Mouse (Mus musculus) urinary bladder, postnatal 25 days (tissue): ENCODE results near the gene Gm11127.
"Not testable (repeated sequence)": the region's sequence is repeated elsewhere in the genome, so short reads cannot be mapped to it uniquely, and the experiment has no call there.

Experiments
- DNase-seq: peaks from one replicate; pipeline ENCODE4 v3.0.0; 2022; ENCODE audit warnings: low spot score

Gene Gm11127

DNA sequence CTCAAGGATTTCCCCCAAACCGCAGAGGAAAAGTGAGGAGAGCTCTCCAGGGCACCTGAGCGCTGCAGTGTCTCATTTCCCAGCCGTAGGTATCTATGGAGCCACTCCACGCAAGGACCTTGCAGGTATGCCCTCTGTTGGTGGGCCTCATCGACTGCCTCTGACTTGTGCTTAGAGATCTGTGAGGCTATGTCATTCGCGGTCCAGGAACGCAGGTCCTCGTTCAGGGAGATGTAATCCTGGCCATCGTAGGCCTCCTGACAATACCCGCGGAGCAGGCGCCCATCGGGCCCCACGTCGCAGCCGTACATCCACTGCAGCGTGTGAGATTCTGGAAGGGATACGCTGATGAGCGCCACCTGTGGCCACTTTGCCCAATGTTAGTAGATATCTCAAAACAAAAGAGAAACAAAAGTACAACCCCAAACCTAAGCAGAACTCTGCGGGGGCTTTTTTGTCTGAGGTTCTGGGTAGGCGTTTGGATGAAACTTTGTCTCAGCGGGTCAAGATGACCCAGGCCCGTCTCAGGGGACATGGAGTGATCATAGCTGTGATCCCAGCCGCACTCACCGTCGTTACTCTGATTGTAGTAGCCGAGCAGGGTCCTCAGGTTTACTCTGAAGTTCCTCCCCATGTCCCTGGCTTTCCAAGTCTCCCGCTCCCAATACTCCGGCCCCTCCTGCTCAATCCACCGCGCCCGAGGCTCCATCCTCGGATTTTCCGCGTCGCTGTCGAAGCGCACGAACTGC lies 26.4 kb downstream of the Gm11127 start:
- not testable (repeated sequence) for DNase-seq

DNA sequence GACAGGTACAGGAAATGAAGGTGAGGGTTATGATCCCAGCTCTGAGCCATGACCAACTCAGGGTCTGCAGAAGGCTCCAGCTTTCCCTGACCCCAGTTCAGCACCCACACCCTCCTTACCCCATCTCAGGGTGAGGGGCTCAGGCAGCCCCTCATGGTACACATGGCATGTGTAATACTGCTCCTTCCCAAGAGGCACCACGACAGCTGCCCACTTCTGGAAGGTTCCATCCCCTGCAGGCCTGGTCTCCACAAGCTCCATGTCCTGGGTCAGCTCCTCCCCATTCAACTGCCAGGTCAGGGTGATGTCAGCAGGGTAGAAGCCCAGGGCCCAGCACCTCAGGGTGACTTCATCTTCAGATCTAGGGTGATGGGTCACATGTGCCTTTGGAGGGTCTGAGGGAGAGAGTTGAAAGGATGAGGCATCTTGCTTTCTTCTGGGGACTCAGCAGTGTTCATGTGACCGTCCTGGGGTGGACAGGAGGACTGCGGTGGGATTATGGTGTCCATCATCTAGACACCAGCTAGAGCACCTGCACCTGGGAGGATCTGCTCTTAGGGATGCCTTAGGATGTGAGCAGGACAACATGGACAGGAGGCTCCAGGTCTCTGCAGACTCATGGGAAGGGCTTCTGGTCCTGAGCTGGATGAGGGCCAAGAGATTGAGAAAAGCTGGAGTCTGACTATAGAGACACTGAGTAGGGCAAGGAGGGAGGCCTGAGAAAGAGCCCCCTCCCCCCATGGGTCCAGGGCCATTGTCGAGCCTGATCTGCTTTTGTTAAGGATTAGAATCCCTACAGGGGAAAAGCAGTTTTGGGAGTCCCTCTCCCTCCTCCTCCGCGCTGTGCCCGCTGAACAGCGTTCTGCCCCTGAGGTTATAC lies 27.2 kb downstream of the Gm11127 start:
- DNase-seq: not testable (repeated sequence)

DNA sequence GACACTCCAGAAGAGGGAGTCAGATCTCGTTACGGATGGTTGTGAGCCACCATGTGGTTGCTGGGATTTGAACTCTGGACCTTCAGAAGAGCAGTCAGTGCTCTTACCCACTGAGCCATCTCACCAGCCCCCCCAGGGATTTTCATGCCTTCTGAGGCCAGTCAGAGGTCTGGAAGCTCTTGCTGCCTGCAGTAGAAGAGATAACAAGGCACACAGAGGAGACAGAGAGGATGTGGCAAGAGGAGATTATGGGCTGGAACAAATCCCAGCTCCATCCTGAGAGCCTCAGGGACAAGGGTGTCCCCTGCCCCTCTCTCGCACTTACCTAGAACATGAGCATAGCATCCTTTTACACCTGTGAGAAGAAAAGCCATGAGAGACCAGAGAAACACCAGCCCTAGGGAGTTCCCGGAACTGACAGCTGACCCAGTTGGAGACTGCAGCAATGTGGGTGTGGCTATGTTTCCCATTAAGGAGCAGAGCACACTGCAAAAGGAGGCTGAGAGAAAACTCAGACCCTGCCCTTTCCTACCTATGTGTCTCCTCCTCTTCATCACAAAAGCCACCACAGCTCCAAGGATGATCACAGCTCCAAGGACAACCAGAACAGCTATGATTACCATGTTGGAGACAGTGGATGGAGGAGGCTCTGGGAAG lies 28.0 kb downstream of the Gm11127 start:
- not testable (repeated sequence) for DNase-seq

GRCm38 (mm10) chr17:36028879-36029619 lies 29.1 kb downstream of the Gm11127 start:
- no peak for DNase-seq

DNA sequence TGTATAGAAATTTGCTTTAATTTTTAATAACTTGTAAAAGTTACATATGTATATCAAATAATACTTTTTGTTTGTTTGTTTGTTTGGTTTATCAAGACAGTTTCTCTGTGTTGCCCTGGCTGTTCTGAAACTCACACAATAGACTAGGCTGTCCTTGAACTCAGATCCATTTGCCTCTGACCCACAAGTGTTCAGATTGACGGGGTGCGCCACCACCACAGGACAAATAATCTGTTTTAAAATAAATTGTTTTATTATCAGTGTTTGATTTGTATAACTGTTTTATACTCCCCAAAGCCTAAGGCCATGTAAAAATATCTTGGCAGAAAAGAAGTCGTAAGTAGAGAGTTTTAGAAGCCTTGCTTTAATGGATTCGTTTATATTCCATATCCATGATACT lies 30.5 kb downstream of the Gm11127 start:
- no peak for DNase-seq

- no peak for DNase-seq
These were observed 32.3 kb downstream of the Gm11127 start for GRCm38 (mm10) chr17:36025901-36026300.

GRCm38 (mm10) chr17:36025197-36025596 lies 33.0 kb downstream of the Gm11127 start:
- DNase-seq: no peak

DNA sequence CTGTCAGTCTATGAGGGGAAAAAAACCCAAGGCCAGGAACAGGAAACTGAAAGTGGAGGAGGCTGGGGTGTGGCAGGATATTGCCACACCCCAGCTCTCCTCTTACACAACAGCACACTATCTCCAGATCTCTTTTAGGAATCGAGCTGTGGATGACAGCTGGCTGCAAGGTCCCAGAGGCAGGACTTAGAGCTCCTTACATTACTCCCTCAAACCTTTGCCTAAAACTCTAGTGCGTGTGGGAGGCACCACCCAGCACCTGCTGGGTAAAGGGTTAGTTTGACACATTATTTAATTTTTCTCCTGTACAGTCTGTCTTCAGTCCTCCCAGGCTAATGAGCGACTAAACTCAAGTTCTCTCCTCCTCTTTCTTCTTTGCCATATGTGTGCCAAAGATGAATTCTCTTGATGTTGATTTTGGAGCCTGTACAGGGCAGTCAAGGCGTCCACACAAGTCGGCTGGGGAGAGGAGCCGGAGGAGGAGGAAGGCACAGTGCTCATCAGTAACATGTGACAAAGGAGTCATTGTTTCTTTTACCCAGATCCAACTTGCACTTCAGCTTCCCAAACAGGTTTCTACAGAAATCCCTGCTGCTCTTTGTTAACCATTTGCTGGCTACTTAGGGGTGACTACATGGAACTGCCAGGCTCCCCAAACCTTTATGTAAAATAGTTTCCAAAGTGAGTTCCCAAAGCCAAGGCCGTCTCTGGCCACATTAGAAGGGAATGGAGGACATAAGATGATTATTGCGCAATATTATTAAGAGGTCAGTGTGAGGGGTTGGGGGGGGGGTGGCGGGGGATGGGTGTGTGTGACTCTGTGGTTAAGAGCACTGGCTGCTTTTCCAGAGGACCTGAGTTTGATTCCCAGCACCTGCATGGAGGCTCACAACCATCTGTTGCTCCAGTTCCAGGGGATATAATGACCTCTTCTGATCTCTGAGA lies 34.2 kb downstream of the Gm11127 start:
- DNase-seq: no peak

DNA sequence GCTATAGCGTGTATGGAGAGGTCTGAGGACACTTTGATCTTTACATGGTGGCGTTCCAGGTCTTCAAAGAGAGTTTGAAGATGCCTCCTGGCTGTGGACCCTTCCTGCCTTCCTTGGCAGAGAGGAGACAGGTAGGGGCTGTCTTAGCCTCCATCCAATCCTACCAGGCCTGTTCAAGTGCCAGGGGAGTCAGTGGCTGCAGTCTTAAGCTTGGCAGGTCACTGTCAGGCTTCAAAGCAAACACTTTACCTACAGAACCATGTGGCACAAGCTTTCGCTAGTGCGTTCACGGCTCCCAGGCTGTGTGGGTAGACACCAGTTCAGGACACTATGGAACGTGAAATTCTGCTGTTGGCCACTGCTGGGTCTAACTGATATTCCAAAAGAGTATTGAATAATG lies 35.2 kb downstream of the Gm11127 start:
- DNase-seq: no peak

- no peak for DNase-seq
These were observed 36.1 kb downstream of the Gm11127 start for GRCm38 (mm10) chr17:36022098-36022497.

DNA sequence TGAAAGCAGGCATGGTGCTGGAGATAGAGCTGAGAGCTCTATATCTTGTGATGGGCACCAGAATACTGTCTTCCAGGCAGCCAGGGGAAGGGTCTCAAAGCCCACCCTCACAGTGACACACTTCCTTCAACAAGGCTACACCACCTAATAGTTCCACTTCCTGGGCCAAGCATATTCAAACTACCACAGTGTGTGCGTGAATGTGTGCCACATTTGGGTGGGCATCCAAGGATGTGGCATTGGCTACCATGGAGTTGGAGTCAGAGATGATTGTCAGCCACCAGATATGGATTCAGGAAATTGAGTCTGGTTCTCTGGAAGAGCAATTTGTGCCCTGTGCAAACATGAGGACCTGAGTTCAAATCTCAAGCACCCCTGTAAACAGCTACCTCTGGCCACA lies 36.9 kb downstream of the Gm11127 start:
- DNase-seq: no peak

DNA sequence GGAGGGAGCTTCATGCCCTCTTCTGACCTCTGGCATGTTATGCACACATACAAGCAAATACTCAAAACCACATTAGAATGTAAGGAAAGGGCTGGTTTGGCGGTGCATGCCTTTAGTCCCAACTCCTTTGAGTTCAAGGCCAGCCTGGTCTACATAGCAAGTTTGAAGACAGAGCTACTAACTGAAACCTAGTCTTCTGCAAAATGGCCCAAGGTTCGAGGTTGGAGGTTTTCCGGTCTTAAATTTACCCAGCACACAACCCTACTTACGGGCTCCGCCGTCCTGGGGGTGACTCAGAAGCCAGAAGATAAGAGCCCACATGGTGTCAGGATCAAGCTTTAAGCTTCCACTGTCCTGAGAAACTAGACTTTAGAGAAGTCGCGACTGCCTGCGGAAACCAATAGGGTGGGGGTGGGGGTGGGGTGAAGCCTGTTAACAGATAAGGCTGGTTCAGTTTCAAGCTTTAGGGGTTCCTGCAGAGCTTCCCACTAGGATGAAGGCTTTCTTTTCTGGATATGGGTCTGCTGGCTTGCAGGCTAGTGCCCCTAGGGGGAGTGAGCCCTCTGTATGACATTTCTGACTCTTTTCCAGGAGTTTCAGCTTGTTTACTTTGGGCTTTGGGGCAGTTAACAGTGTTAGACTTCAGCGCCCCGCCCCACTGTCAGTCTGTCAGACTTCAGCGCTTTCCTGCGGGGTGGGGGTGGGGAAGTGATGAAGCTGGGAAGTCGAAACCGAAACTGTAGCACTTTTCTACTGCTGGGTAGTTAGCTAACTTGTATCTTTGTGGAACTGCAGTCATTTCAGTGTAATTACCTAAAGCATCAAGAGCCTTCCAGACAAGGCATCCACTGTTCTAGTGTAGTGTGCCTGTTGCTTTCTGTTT lies 37.7 kb downstream of the Gm11127 start, which contains the start of gene H2-T24:
Gene H2-T24, minus strand, starts transcription at position 370 of the 883 bp plus-strand sequence.
- DNase-seq: no peak

GRCm38 (mm10) chr17:36019519-36019918 lies 38.7 kb downstream of the Gm11127 start:
- DNase-seq: no peak

GRCm38 (mm10) chr17:36018979-36019378 lies 39.2 kb downstream of the Gm11127 start:
- no peak for DNase-seq

- DNase-seq: no peak
These were observed 41.1 kb downstream of the Gm11127 start for GRCm38 (mm10) chr17:36017046-36017445.

GRCm38 (mm10) chr17:36014977-36015376 lies 43.2 kb downstream of the Gm11127 start:
- no peak for DNase-seq
